Mouse (Mus musculus) forebrain, embryonic 11.5 days (tissue): ENCODE measurements around the gene Nek8. TPM values are rescaled to one million over a fixed set of nuclear protein-coding genes. Genes with fewer than 3 reads are reported as not detected.

Experiments
- ATAC-seq: fragments of 200-750 bp; cut with Nextera tagmentation; replicated peaks from 2 replicates; pipeline ENCODE4 v1.8.0; 2017; ENCODE audit warnings: moderate TSS enrichment; ENCODE audit not compliant: low FRiP score
- DNase-seq: peaks from one replicate; pipeline ENCODE4 v3.0.0-alpha.2; 2017; ENCODE audit warnings: low spot score
- H3K27ac ChIP-seq: fragments of 300-500 bp; sonication (generic); 2 replicates; pipeline ENCODE4 v1.5.1; 2014; ENCODE audit warnings: low read depth, low read length
- H3K27me3 ChIP-seq: fragments of 300-500 bp; sonication (generic); 2 replicates; pipeline ENCODE4 v1.6.1; 2014; ENCODE audit warnings: mild to moderate bottlenecking, low read length, mixed read lengths; ENCODE audit not compliant: control insufficient read depth, insufficient read depth
- H3K36me3 ChIP-seq: fragments of 300-500 bp; sonication (generic); 2 replicates; pipeline ENCODE4 v1.6.1; 2014; ENCODE audit warnings: mild to moderate bottlenecking, low read length, moderate library complexity, mixed read lengths; ENCODE audit not compliant: control insufficient read depth, insufficient read depth
- H3K4me1 ChIP-seq: fragments of 300-500 bp; sonication (generic); replicated peaks from 2 replicates; pipeline ENCODE4 v1.6.1; 2014; ENCODE audit warnings: low read length, mixed read lengths; ENCODE audit not compliant: control insufficient read depth, insufficient read depth
- H3K4me2 ChIP-seq: fragments of 300-500 bp; sonication (generic); 2 replicates; pipeline ENCODE4 v1.6.1; 2014; ENCODE audit warnings: low read depth, mild to moderate bottlenecking, low read length, moderate library complexity, mixed read lengths; ENCODE audit not compliant: severe bottlenecking
- H3K4me3 ChIP-seq: fragments of 300-500 bp; sonication (generic); 2 replicates; pipeline ENCODE4 v1.5.1; 2014; ENCODE audit warnings: low read depth, low read length
- H3K9ac ChIP-seq: fragments of 300-500 bp; sonication (generic); 2 replicates; pipeline ENCODE4 v1.6.1; 2014; ENCODE audit warnings: low read length
- H3K9me3 ChIP-seq: fragments of 300-500 bp; sonication (generic); 2 replicates; pipeline ENCODE4 v1.6.1; 2016; ENCODE audit warnings: low read length, mixed read lengths; ENCODE audit not compliant: control insufficient read depth
- WGBS: fragments of 180-500 bp; shearing (Covaris S2); extraction: QIAGEN DNeasy Blood & Tissue Kit; methylation state at CpG from one replicate; pipeline ENCODE4 v1.1.7; 2014; 5-methylcytosine and 5-hydroxymethylcytosine counted together
- polyA plus RNA-seq: library from polyadenylated mRNA; unstranded; fragments of >200 nt; fragmentation: Nextera tagmentation; extraction: Ambion mirVana; gene quantifications from 2 replicates; pipeline ENCODE4 v1.2.1, GENCODE M21; 2014

The Nek8 gene
- polyA plus RNA-seq, 1 experiment from 2014 or later: 9.6 TPM

GRCm38 (mm10) chr11:78161169-78161568 lies 15.3 kb downstream of the Nek8 start:
- Histone ChIP-seq H3K9ac (no peak overlapping the region), H3K27ac (no peak overlapping the region), H3K4me1 (peaks cover 19% of the 10 kb centered on the region), H3K27me3 (0 out of 2 replicates have a peak, but pooled peaks cover 1% of the 10 kb centered on the region), H3K36me3 (peaks cover 21% of the 10 kb centered on the region), H3K9me3 (no peaks in the 10 kb centered on the region), H3K4me2 (no peak overlapping the region), H3K4me3 (no peak overlapping the region)
- WGBS: 95% methylated on average over 14 of the region's 14 CpGs
- DNase-seq (no peak), ATAC-seq (no peak)

DNA sequence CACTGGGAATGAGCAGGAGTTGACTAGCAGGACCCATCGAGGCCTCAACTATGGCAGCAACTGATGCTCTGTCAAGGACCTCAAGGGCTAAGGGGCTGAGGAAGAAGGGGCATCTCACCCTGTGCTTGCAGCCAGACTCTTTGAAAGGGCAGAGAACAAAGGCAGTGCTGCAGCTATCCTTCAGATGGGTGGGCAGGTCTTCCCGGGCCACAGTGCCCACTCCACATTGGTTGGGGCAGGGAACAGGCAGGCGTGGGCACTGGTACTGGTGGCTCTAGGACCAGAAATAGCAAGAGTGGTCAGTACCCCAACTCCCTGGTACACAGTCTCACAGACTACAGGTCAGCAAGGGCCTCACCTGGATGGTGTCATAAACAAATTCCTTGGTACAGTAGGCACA lies 15.8 kb downstream of the Nek8 start:
- H3K9ac ChIP-seq: no peak overlapping the region
- H3K4me3 ChIP-seq: no peak overlapping the region
- H3K27me3 ChIP-seq: no peaks in the 10 kb centered on the region
- H3K4me2 ChIP-seq: no peak overlapping the region
- 89% methylated on average over 3 of the region's 3 CpGs for WGBS
- ATAC-seq (no peak), DNase-seq (no peak)
- H3K9me3 ChIP-seq: no peaks in the 10 kb centered on the region
- H3K27ac ChIP-seq: no peak overlapping the region
- H3K4me1 ChIP-seq: peaks cover 15% of the 10 kb centered on the region
- peaks cover 21% of the 10 kb centered on the region for H3K36me3 ChIP-seq

DNA sequence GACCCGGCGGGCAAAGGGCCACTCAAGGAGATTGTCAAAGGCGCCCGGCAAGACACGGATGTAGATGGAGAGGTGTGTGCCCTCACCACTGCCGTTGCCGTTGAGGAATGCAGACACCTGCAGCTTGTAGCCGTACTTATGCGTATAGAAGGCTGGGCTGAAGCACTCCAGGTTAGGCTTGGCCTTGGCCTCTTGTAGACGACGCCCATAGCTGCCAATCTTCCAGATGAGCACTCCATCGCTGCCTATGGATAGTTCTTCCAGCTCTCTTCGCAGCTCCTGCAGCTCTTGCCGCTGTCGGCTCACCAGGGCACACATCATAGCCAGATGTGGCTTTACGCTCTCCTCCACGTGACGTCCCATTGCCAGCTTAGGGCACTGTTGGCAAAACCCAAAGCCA lies 16.3 kb downstream of the Nek8 start:
- H3K9ac ChIP-seq: no peak overlapping the region

GRCm38 (mm10) chr11:78159557-78159956 lies 16.9 kb downstream of the Nek8 start:
- no peak for DNase-seq
- H3K36me3 ChIP-seq: peaks cover 24% of the 10 kb centered on the region

More for the DNA sequence above, 16.3 kb downstream of the Nek8 start:
- no peak overlapping the region for H3K4me3 ChIP-seq
- peaks cover 13% of the 10 kb centered on the region for H3K4me1 ChIP-seq
- ATAC-seq (no peak), DNase-seq (no peak)
- H3K9me3 ChIP-seq: no peaks in the 10 kb centered on the region
- no peaks in the 10 kb centered on the region for H3K27me3 ChIP-seq
- no peak overlapping the region for H3K4me2 ChIP-seq
- 94% methylated on average over 18 of the region's 18 CpGs for WGBS
- H3K27ac ChIP-seq: no peak overlapping the region
- peaks cover 21% of the 10 kb centered on the region for H3K36me3 ChIP-seq

GRCm38 (mm10) chr11:78159096-78159495 lies 17.4 kb downstream of the Nek8 start:
- DNase-seq (peak; percentile 86), ATAC-seq (0 out of 2 replicates have a peak, but pooled peaks have one; percentile 17)
- Histone ChIP-seq H3K36me3 (peaks cover 26% of the 10 kb centered on the region), H3K9ac (no peak overlapping the region), H3K4me1 (peaks cover 13% of the 10 kb centered on the region), H3K4me2 (no peak overlapping the region), H3K27ac (no peak overlapping the region), H3K9me3 (no peaks in the 10 kb centered on the region), H3K27me3 (no peaks in the 10 kb centered on the region), H3K4me3 (no peak overlapping the region)
- WGBS: 23% methylated on average over 2 of the region's 2 CpGs

More at GRCm38 (mm10) chr11:78159557-78159956, 16.9 kb downstream of the Nek8 start:
- H3K4me1 ChIP-seq: peaks cover 13% of the 10 kb centered on the region
- no peak overlapping the region for H3K27ac ChIP-seq
- no peak overlapping the region for H3K9ac ChIP-seq
- H3K9me3 ChIP-seq: no peaks in the 10 kb centered on the region
- no peaks in the 10 kb centered on the region for H3K27me3 ChIP-seq
- ATAC-seq: no peak
- WGBS: 76% methylated on average over 7 of the region's 7 CpGs
- H3K4me3 ChIP-seq: no peak overlapping the region
- H3K4me2 ChIP-seq: no peak overlapping the region

DNA sequence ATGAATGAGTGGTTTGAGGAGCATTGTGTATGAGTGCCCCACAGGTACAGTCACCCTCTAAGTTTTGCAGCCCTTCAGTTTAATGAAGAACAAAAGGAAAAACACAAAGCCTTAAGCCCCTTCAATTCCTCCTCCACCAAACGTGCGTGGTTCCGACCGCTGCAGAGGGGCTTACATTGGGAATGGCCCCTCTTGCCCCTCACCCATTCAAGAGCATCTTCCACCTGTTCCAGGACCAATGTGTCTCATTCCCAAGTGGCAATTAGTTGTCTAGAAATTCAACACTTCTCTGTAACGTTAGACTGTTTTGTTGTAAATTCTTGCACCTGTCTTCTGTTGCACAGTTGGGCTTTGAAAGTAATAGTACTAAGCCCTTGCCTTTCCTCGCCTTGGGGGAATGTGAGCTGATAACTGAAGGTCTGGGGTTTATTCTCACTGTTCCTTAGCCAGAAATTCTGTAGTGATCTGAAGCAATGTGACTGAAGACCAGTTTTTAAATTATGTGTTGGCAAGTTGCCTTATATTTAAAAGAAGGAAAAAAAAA lies 20.2 kb downstream of the Nek8 start:
- no peak for DNase-seq
- Histone ChIP-seq H3K9ac (no peak overlapping the region), H3K4me3 (no peak overlapping the region), H3K9me3 (no peaks in the 10 kb centered on the region), H3K36me3 (peaks cover 23% of the 10 kb centered on the region), H3K27ac (no peak overlapping the region), H3K4me2 (no peak overlapping the region), H3K4me1 (0 out of 2 replicates have a peak, but pooled peaks cover 2% of the 10 kb centered on the region), H3K27me3 (no peaks in the 10 kb centered on the region)
- WGBS: 76% methylated on average over 6 of the region's 6 CpGs
- ATAC-seq: no peak

DNA sequence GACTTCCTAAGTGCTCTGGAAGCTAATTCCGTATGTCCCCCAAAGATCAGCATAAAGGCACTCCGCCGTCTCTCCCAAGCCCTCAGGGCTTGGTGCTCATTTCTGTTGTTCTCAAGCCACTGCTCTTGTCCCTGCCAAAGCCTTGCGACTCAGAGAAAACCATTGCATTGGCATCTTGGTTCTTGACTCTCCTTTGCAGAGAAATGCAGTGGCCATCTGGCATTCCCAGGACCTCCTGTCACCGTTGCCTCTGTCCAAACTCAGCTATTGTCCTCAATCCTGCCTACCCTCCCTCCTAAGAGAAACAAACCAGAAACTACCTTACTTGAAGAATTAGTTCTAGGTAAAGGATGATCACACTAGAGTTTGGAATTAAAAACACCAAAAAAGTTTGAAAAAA lies 20.8 kb downstream of the Nek8 start:
- H3K4me2 ChIP-seq: no peak overlapping the region
- 70% methylated on average over 5 of the region's 5 CpGs for WGBS
- no peak overlapping the region for H3K9ac ChIP-seq
- no peaks in the 10 kb centered on the region for H3K27me3 ChIP-seq
- H3K4me1 ChIP-seq: 0 out of 2 replicates have a peak, but pooled peaks cover 2% of the 10 kb centered on the region
- no peaks in the 10 kb centered on the region for H3K9me3 ChIP-seq
- ATAC-seq (no peak), DNase-seq (no peak)
- H3K36me3 ChIP-seq: peaks cover 23% of the 10 kb centered on the region
- H3K27ac ChIP-seq: peak overlapping the region; percentile 7; the same call in 1 of the 2 replicates
- H3K4me3 ChIP-seq: no peak overlapping the region

DNA sequence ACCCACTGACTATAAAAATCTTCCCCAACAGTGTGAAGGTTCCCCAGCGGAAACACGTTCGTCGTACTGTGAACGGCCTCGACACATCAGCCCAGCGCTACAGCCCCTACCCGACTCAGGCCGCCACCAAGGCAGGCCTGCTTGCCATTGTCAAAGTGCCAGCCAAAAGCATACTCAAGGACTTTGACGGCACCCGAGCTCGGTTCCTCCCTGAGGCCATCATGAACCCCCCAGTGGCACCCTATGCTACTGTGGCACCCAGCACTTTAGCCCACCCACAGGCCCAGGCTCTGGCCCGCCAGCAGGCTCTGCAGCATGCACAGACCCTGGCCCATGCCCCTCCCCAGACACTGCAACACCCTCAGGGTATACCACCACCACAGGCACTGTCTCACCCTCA lies 22.7 kb downstream of the Nek8 start:
- H3K4me1 ChIP-seq: no peaks in the 10 kb centered on the region
- no peaks in the 10 kb centered on the region for H3K27me3 ChIP-seq
- H3K4me2 ChIP-seq: no peak overlapping the region
- H3K36me3 ChIP-seq: peaks cover 15% of the 10 kb centered on the region
- ATAC-seq: 0 out of 2 replicates have a peak, but pooled peaks have one; percentile 27
- H3K9me3 ChIP-seq: no peaks in the 10 kb centered on the region
- WGBS: 92% methylated on average over 13 of the region's 13 CpGs
- DNase-seq: no peak
- H3K4me3 ChIP-seq: no peak overlapping the region
- no peak overlapping the region for H3K27ac ChIP-seq
- H3K9ac ChIP-seq: no peak overlapping the region
